Mouse (Mus musculus) megakaryocyte-erythroid progenitor cell, adult 5-6 weeks (primary cell): ENCODE measurements around the gene Scin. TPM values are rescaled to one million over a fixed set of nuclear protein-coding genes. Genes with fewer than 3 reads are reported as not detected.

Experiments used
- ATAC-seq: replicated peaks from 2 replicates; pipeline ENCODE4 v1.8.0; 2016; ENCODE audit warnings: mild to moderate bottlenecking, inconsistent platforms; ENCODE audit not compliant: severe bottlenecking, poor library complexity, low FRiP score, low TSS enrichment
- total RNA-seq, 2 experiments: library from RNA; stranded (forward) in 1 of 2; stranded (reverse) in 1 of 2; fragments of 200-1000, 215-1000 nt in 1 of 2; fragments of >200 nt in 1 of 2; fragmentation: Nextera tagmentation in 1 of 2; gene quantifications; 2 replicates each; pipeline ENCODE4 v1.2.3; 2014 to 2017

Scin gene
- total RNA-seq, 2 experiments from 2014 or later = 12.1 to 31.9 TPM

DNA sequence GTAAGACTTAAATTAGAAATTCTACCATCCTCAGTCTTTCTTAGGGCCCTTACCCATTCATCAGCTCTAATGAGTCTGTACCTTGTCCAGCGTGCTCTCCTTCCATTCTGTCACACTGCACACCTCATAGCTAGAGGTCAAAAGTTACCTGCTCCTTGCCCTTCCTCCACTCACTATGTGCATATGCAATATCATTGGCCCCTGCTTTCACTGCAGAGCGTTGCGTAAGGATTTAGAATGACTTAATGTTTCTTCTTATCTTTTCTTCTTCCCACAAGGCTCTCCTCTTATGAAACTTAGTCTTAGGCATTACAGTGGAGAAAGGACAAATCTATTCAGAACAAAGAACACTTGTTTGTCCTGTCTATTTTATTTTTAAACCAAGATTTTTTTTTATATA lies 20.0 kb downstream of the Scin start:
- ATAC-seq = no peak

DNA sequence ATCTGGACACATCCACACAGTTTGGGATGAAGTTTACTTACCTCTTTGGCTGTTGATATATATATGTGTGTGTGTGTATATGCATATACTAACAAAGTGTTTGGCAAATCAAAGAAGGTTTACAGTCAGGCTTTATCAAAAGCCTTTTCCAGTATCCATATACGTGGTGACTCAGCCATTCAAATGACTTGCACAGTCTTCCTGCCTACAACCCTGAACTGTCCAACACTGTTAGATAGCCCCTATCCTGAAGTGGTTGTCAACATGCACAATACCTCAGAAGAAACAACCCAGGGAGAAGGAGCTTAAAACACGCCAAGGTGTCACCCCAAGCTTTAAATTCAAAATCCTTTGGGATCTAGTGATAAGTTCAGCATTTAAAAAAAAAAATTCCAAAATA lies 20.4 kb downstream of the Scin start:
- no peak for ATAC-seq

DNA sequence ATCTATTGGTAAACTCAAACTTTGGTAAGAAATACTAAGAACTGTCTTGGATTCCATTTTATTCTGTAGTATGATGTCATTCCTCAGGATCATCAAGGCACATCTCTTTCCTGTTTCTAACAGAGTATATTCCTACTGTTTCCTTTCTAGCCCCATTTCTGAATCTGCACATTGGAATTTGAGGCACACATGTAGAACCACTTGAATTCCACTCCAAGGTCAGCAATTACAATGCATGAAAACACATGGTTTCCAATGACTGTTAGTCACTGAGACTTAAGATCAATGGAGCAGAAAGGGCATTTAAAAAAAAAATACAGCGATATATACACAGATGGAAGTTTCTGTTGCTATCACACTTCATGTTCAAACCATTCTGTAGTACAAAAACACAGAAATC lies 24.8 kb downstream of the Scin start:
- ATAC-seq = no peak

DNA sequence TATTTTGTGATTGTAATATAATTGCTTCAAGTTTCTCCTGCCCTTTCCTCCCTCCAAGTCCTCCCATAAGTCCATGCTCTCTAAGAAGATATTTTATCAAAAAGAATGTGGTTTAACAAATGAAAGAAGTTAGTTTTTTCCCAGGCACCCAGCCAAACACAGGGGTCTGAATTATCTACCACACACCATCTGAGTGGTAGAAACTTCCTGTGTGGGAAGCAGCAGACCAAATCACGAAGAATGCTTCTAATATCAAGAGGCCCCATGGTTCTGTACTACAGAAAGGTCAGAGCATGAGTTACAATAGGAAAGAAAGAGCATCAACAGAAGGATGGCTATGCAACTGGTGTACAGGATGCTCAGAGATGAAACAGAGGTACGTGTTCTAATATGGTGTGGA lies 25.9 kb downstream of the Scin start:
- peak; percentile 85 for ATAC-seq

DNA sequence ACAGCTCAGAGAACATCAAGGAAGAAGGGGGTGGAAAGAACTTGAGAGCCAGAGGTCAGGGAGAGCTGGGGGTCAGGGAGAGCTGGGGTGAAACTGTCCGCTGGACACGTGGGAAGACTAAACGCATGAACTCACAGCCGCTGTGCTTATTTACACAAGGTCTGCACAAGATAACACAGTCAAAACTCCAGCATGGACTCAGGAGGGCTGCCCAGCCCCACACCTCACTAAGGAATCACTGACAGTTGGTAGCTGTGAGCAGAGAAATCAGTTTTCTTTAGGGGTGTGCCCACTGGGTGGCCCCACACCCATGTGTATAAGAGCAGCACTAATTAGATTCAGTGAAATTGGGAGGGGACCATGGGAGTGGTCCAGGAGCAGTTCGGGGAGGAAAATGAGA lies 27.2 kb downstream of the Scin start:
- ATAC-seq = peak; percentile 68

DNA sequence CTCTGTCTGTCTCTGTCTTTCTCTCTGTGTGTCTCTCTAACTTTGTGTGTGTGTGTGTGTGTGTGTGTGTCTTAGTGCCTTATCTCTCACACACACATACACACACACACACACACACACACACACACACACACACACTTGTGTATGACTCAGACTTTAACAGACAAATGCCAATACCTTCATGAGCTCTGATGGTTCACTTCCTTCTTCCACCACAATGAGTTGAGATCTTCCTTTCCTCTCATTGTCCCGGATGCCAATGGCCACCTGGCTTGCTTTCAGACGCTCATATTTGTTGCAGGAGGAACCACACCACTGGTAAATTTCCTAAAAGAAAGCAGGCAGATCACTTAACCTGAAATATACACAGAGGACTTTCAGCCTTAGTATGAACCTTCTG lies 29.3 kb downstream of the Scin start:
- ATAC-seq = no peak

DNA sequence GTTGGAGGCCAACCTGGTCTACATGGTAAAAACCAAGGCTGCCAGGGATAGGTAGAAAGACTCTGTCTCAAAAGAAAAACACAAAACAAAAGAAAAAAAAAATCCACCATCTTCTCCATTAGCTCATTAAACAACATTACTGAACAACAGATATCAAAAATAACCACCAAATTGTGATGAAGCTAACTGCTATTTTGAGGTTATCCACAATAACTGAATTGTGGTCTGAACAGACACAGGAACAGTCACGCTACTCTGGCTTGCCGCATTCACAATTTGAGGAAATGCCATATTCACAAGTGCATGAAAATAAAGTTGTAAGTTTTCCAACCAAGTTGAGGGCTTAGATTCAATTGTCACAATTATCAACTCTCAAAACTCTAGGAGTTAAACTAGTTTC lies 31.7 kb downstream of the Scin start:
- 0 out of 2 replicates have a peak, but pooled peaks have one; percentile 47 for ATAC-seq

DNA sequence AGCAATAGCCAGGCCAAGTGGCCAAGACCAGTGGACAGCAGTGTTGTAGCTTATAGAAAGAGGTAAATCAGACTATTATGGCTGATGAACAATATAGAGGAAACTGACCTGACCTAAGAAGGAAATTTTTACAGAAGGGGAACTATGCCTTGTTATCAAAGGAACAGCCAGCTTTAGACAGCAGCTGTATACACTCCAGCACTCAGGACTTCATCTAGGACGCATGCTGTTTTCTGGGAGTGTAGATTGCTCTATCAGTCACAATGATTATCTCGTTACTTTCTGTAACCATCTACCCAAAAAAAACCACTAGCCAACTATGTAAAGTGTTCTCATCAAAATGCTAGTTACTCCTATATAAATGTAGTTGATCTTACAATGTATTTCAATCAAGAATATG lies 34.6 kb downstream of the Scin start:
- no peak for ATAC-seq

DNA sequence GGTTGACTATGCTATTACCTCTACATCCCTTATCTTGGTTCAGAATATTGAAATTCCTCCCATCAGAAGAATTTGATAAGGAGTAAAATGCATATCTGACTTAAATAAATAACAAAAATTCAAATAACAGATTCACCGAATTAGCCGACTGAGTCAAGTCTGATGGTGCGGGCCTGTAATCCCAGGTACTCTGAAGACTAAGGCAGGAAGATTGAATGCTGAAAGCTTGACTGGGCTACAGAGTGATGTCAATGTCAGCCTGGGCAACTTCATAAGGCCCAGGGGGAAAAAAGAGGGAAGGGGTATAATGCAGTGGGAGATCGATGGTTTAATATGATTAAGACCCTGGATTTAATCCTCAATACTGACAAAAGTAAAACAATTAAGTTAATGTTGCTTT lies 36.6 kb downstream of the Scin start:
- ATAC-seq = no peak

DNA sequence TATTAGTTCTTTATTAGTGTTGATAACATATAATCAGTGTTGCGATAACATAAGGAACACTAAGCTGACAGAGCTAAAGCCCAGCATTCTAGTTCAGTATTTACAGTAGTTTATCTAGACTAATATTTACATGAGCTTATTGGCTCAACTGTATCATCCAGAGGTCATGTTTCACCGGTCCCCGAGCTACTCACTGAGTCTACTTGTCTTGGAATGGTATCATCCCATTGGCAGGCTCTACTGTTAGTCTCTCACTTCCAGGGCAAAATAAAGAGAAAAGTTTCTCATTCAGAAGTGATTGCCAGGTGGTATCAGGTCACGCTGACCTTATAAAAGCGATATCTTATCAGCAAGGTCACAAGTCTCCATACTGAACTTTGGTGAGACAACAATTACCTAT lies 37.0 kb downstream of the Scin start:
- ATAC-seq = no peak

DNA sequence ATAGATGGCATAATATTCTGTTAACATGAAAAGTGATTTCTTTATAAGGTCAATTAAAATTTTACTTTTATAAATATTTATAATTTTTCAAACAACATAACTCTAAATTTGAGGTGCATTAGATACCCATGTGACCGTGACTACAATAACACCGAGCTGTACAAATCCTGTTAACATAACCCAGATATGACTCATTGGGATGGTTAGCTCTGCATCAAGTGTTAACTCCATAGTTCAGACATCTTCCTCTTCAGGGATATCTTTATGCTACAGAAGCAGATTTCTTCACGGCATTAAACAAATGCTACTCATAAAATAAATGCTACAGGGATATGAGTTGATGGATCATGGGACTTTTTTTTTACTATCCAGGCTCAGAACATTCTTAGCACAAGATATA lies 37.6 kb downstream of the Scin start:
- no peak for ATAC-seq

DNA sequence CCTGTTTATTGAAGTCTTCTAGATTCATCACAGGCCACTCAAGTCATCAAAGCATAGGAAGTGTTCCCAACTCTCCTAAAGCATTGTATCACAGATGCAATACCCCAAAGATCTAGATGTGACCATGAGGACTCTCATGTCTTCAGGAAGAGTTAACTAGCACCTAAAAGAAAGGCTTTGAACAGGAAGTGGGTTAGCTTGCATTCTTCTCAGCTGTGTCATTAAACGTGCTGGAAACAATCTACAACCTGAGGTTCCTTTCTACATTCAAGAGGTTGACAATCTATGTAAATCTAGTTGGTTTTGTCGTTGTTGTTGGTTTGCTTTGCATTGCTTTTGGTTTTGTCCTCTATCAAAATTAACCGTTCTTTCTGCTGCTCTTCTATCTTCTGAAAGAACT lies 44.0 kb downstream of the Scin start:
- ATAC-seq = no peak

DNA sequence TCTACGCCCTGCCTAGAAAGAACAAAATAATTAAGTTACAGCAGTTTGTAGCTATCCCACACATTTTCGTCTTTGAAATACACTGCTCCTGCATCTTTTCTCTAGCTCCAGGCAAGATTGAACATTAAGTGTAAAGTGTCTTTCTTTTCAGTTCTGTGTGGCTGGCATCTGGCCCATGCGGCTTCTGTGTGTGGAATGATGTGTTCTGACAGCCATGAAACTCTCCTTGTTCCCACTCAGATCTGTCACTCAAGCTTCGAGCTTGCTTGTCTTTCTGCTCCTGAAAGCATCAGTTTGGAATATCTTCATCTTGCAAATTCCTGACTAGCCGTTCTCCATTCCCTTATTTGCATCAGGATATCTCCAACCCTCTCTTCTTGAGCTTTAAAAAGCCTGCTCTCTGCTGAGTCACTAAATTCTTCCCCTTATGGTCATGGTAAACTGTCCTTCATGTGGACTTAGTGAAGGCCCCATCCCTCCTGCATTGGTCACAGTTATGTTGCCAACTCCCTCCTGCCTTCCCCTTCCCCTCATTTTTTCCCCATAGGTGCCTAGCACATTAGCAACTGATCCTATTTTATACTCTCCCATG lies 48.2 kb downstream of the Scin start:
- no peak for ATAC-seq

DNA sequence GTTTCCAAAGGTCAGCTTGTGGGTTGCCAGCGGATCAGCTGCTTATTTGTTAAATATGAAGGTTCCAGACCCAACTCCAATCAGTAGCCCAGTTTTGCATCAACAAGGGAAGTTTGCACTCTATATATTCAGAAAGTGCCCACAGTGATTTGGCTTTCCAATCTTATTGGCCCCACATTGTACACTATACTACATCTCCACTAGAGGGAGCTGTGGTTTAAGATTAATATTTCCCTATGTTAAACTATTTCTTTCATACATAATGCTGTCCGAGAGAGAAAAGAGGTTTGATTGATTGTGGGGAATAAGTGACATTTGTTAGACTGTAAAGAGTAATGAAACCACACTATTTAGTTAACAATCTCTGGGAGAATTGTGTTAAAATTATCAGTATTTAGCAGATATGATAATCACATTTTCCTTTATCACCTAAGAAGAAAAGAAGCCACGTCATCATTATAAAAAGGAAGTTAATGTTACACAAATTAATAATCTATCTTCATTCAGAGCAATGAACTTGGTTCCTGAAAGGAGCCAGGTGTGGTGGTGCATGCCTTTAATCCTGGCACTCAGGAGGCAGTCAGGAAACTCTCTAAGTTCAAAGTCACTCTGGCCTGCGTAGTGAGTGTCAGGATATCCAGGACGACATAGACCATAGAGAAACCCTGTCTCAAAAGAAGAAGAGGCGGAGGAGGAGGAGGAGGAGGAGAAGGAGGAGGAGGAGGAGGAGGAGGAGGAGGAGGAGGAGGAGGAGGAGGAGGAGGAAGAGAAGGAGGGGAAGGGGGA lies 51.4 kb downstream of the Scin start:
- ATAC-seq = peak; percentile 85

DNA sequence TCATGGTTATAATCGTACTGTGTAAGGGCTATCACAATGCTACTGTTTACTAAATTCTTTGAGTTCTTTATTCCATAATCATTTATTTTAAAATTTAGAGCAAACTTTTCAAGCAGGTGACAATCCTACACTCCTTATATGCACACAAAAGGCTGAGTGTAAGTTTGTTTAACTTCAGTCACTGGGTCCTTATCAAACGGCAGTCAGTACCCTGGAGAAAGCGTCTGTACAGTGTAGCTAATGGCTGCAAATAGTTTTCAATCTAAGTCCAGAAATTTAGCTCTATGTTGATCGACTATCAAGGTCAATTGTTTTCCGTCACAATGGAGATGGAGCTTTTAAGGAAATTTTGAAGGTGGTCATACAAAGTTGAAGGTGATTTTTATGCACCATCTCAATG lies 52.0 kb downstream of the Scin start:
- ATAC-seq = no peak

DNA sequence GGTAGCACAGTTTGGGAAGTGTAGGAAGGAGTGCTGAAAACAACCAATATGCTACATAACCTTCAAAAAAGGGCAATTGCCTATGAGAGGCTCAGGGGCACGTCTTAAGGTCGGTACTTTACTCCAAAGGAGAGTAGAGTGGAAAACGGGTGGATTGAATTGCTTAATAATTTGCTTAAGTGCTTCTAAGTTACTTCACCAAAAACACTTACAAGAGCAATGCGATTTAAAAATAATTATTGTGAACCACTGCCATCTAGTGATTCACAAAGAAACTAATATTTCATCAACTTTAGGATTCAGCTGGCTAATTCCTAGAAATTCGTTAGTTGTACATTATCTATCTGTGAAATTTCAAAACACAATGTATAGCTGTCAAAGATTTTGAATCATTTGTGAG lies 60.4 kb downstream of the Scin start:
- no peak for ATAC-seq

DNA sequence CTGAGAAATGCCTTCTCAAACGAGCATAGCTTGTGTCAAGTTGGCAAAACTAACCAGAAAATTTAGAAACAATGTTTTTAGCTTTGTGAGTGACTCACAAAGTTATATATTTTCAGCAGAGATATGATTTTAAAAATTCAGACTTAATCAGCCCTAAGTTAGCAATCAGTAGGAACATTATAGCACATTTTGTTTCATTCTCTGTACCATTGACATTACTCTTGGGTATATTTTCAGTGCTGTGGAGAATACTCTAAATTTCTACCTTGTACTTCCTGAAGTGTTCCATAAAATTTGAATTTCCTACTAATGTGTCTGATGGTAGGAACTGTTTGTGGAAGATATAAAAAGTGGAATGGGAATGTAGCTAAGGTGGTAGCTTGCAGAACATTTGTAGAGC lies 87.0 kb downstream of the Scin start:
- ATAC-seq = no peak

DNA sequence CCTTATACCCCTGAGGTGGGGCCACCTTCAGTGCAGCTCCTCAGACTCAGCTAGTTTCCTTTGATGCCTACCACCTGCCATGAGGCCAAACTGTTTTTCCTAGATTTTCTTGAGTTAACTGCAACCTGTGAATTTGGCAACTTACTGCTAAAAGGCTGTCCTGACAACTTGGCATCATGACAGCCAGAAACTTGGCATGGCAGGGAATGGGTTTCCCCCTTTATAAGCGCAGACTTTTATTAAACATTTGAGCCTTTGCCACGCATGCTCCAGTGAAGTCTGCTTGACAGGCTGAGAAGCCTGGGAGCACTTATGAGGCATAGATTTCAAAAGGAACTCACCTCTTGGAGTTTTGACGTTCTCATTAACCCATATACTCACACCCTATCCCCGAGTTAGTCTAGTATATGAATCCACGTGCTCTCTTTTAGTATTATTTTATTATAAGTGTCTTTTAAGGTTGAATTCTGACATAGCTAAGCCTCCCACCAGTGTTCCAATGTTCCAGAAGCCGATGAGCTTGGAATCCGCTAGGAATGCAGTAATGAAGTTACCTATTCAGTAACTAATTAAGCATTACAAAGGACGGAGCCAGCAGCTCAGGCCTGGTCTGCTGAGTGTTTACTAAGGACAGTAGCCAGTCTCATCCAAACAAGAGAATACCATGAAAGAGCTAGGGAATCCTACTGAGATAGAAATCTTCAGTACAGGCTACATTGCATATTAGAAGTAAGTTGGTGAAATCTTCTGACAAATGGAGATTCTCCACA lies 90.0 kb downstream of the Scin start:
- no peak for ATAC-seq

DNA sequence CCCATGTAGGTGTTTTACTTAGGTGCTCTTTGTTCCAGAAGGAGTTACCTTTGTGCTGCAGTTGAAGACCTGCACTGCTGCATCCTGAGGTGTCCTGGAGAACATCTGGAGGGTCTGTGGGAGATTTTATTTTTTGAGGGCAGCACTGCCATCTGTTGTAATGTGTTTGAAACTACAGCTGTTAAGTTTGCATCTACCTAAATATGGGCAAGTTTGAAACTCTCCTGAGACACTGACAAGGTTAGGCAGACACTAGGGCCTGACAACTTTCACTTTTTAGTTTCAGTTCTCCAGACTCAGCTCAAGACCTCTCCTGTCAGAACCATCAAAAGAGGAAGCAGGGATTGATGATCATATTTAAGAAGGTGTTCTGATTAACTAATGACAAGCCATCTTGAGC lies 94.0 kb downstream of the Scin start:
- no peak for ATAC-seq

DNA sequence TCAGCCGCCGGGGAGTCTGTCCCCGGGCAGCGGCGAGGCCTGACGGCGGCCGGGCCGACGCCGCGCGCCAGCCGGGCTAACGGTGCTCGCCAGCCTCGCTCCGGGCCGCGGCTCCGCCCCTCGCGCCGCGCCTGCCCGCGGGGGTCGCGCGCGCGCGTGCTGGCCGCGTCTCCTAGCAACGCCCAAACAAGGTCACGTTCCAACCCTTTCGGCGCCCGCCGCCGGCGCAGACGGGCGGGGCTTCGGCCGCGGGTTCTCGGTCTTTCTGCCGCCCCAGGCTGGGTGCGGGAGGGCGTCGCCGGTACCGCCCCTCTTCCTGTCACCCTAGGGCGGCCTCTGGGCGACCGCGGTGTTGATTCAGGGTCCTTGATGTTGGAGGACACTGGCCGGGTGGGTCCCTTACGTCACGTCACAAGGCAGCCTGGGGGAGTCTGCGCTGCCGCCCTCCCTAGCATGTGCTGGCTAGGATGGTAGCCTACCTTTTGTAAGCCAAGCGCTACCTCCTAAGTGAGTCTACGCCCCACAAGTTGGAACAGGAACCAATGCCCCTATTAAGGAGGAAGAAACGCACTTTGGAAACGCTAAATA lies 96.1 kb downstream of the Scin start, which contains the start of gene Arl4a:
TSS of gene Arl4a (minus strand) at position 150 of the 588 bp plus-strand sequence.
- ATAC-seq = peak; percentile 74
